Mouse (Mus musculus) intestine, postnatal 0 days (tissue): ENCODE measurements at regions not wholly inside any gene's neighbourhood (a gene's known extent, or its start where the extent isn't known, plus 50 kb on each side); places are given as distances from the start of the nearest gene placed in this dataset.
A peak's percentile ranks its signal among the peaks of the same experiment; 100 is the strongest.

Experiments used
- ATAC-seq: fragments of 200-750 bp; cut with Nextera tagmentation; 2 replicates; pipeline ENCODE4 v1.8.0; 2017; ENCODE audit warnings: mild to moderate bottlenecking, moderate TSS enrichment, moderate library complexity
- H3K27ac ChIP-seq: fragments of 300-500 bp; sonication (generic); 2 replicates; pipeline ENCODE4 v1.5.1; 2014; ENCODE audit warnings: mild to moderate bottlenecking, low read depth, low read length, moderate library complexity
- H3K27me3 ChIP-seq: fragments of 300-500 bp; sonication (generic); replicated peaks from 2 replicates; pipeline ENCODE4 v1.6.1; 2014; ENCODE audit warnings: low read length, mixed read lengths; ENCODE audit not compliant: control insufficient read depth, insufficient read depth
- H3K36me3 ChIP-seq: fragments of 300-500 bp; sonication (generic); 2 replicates; pipeline ENCODE4 v1.6.1; 2014; ENCODE audit warnings: mild to moderate bottlenecking, moderate library complexity; ENCODE audit not compliant: control insufficient read depth, insufficient read depth
- H3K4me1 ChIP-seq: fragments of 300-500 bp; sonication (generic); replicated peaks from 2 replicates; pipeline ENCODE4 v1.6.1; 2014; ENCODE audit warnings: antibody characterized with exemption, low read length, mixed read lengths; ENCODE audit not compliant: control insufficient read depth, insufficient read depth
- H3K4me2 ChIP-seq: fragments of 300-500 bp; sonication (generic); replicated peaks from 2 replicates; pipeline ENCODE4 v1.6.1; 2014; ENCODE audit warnings: low read depth, mild to moderate bottlenecking, moderate library complexity
- H3K4me3 ChIP-seq: fragments of 300-500 bp; sonication (generic); 2 replicates; pipeline ENCODE4 v1.5.1; 2014; ENCODE audit warnings: low read depth, low read length
- H3K9ac ChIP-seq: fragments of 300-500 bp; sonication (generic); 2 replicates; pipeline ENCODE4 v1.6.1; 2014; ENCODE audit warnings: mild to moderate bottlenecking, low read depth, low read length
- H3K9me3 ChIP-seq: fragments of 300-500 bp; sonication (generic); 2 replicates; pipeline ENCODE4 v1.6.1; 2016; ENCODE audit warnings: mixed run types; ENCODE audit not compliant: control insufficient read depth
- CTCF ChIP-seq: sonication (generic); IDR thresholded peaks from 2 replicates; pipeline ENCODE4 v1.5.1; 2016; ENCODE audit warnings: low read depth, mild to moderate bottlenecking, control low read depth, antibody characterized with exemption, moderate library complexity
- WGBS: fragments of 180-500 bp; shearing (Covaris S2); extraction: QIAGEN DNeasy Blood & Tissue Kit; methylation state at CpG from one replicate; pipeline ENCODE4 v1.1.7; 2014; 5-methylcytosine and 5-hydroxymethylcytosine counted together

DNA sequence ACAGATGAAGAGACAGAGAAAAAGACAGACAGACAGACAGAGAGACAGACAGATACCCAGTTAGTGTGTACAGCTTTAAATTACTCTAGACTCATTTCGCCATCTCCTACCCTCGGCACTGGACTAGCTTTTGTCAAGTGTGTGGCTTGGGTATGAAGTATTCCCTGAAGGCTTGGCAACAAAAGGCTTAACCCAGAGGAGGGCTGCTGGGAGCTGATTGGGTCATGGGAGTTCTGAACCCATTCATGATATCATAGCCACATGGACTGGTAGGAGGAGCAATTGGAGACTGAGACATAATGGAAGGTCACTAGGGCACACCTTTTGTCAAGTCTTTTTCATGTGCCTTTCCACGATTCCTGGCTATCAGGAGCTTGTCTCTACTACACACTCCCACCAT, 223.7 kb upstream of the Vstm2b start:
- no peak overlapping the region for H3K27ac ChIP-seq
- no peak overlapping the region for H3K9ac ChIP-seq
- H3K27me3 ChIP-seq: no peaks in the 10 kb centered on the region
- no peaks in the 10 kb centered on the region for H3K9me3 ChIP-seq
- no peak for TF ChIP-seq CTCF
- 0 out of 2 replicates have a peak, but pooled peaks cover 2% of the 10 kb centered on the region for H3K4me1 ChIP-seq
- no peak for ATAC-seq
- 79% methylated on average over 3 of the region's 3 CpGs for WGBS
- H3K4me3 ChIP-seq: no peak overlapping the region
- H3K4me2 ChIP-seq: no peak overlapping the region
- H3K36me3 ChIP-seq: no peaks in the 10 kb centered on the region

DNA sequence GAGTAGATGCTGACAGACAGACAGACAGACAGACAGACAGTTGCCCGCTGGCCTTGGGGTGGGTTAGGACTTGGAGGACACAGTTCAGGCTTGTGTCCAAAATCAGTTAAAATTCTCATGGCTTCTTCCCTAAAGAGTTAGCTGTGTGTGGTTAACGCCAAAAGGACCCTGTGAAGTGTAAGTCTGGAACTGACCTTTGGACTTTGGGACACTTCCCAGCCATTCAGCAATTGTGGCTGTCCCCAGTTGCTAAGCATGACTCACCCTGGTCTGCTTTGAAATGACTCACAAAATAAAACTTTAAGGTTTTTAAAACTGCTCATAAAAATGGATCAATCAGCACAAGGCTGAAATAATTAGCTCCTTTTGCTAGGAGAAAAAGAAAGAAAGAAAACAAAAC, 220.5 kb upstream of the Vstm2b start:
- H3K4me3 ChIP-seq: no peak overlapping the region
- H3K9me3 ChIP-seq: no peaks in the 10 kb centered on the region
- no peak for TF ChIP-seq CTCF
- H3K27me3 ChIP-seq: no peaks in the 10 kb centered on the region
- H3K27ac ChIP-seq: no peak overlapping the region
- peak; percentile 88 for ATAC-seq
- H3K36me3 ChIP-seq: no peaks in the 10 kb centered on the region
- no peak overlapping the region for H3K9ac ChIP-seq
- 45% methylated on average over 2 of the region's 2 CpGs for WGBS
- H3K4me2 ChIP-seq: no peak overlapping the region
- H3K4me1 ChIP-seq: 0 out of 2 replicates have a peak, but pooled peaks cover 2% of the 10 kb centered on the region

DNA sequence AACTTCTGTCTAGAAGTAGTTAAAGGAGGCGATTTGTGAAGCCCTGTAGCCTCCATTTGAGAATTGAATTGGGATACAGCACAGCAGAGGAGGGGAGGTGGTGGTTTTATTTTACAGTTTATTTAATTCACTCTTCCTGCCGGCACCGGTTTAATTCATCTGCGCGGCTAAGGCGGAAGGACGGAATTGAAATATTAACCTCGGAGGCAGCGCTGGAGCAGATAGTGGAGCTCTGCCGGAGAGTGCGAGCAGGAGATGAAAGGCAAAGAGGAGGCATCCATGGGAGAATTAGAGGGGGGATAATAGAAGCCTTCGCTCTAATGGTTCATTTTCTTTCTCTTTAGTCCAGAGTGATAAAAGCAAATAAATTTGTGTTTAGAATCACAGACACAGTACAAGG, 217.6 kb upstream of the Vstm2b start:
- H3K9me3 ChIP-seq: no peaks in the 10 kb centered on the region
- no peaks in the 10 kb centered on the region for H3K36me3 ChIP-seq
- no peak for ATAC-seq
- H3K9ac ChIP-seq: no peak overlapping the region
- no peak for TF ChIP-seq CTCF
- 67% methylated on average over 12 of the region's 12 CpGs for WGBS
- H3K4me3 ChIP-seq: no peak overlapping the region
- no peak overlapping the region for H3K4me2 ChIP-seq
- no peaks in the 10 kb centered on the region for H3K27me3 ChIP-seq
- no peak overlapping the region for H3K27ac ChIP-seq
- H3K4me1 ChIP-seq: 0 out of 2 replicates have a peak, but pooled peaks cover 2% of the 10 kb centered on the region

DNA sequence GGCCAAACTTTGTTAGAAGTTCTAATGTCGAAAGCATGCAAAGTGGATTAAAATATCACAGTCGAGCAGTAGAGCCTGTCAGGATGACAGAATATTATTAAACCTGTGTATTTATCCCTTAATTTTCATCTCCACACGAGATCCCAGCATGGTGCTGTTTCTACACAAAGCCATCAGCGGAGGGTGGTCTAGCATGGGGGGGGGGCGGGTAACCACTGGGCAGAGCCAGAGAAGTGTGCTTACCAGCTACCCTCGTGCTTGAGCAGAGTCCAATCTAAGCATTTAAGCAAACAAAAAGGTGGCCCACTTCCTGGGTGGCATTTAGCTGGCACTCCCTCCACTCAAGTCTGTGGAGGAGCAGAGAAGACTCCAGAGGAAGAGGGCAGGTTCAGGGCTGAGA, 217.1 kb upstream of the Vstm2b start:
- no peak for TF ChIP-seq CTCF
- Histone ChIP-seq H3K27me3 (no peaks in the 10 kb centered on the region), H3K4me2 (no peak overlapping the region), H3K9ac (no peak overlapping the region), H3K36me3 (no peaks in the 10 kb centered on the region), H3K4me1 (0 out of 2 replicates have a peak, but pooled peaks cover 2% of the 10 kb centered on the region), H3K27ac (no peak overlapping the region), H3K9me3 (no peaks in the 10 kb centered on the region), H3K4me3 (no peak overlapping the region)
- no peak for ATAC-seq
- WGBS: 50% methylated on average over 6 of the region's 6 CpGs

DNA sequence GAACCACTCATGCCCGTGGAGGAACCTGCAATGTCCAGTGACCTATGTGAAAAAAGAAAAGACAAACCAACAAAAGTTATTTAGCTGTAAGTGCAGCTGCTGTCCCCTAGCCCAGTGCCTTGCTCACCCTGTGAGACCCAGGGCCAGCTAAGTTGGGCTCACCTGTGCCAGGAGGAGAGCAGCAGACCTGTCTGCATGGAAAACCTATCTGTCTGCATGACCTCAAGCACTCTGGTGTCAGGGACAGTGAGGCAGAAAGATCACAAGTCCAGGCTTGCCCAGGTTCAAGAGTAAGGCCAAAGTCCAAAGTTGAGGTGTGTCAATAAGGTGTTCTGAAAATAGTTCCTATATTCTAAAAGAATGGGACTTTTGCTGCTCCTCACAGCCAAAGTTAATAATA, 215.0 kb upstream of the Vstm2b start:
- TF ChIP-seq CTCF: no peak
- Histone ChIP-seq H3K9me3 (no peaks in the 10 kb centered on the region), H3K9ac (no peak overlapping the region), H3K36me3 (no peaks in the 10 kb centered on the region), H3K27me3 (no peaks in the 10 kb centered on the region), H3K4me2 (no peak overlapping the region), H3K27ac (no peak overlapping the region), H3K4me1 (0 out of 2 replicates have a peak, but pooled peaks cover under 1% of the 10 kb centered on the region), H3K4me3 (no peak overlapping the region)
- 32% methylated on average over 1 of the region's 1 CpGs for WGBS
- no peak; the same call in 1 of the 2 replicates for ATAC-seq

DNA sequence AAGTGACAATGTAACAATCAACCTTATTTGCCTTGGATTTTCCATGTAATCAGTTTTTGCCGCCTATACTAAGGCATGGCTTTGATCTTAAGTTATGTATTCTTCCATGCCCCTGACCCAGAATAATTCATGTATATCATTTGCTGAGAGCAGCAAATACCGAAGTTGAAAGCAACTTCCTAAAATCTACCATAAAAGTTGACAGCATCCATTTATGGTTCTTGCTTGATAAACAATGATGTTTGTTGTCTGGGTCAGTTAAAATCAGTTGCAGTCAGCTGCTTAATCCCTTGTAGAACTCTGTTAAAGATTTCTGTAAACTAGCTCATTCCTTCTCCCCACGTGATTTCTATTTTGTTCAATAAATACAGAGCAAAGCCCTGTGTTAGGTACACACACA, 214.5 kb upstream of the Vstm2b start:
- no peak for ATAC-seq
- Histone ChIP-seq H3K4me2 (no peak overlapping the region), H3K27me3 (no peaks in the 10 kb centered on the region), H3K4me1 (no peaks in the 10 kb centered on the region), H3K27ac (no peak overlapping the region), H3K9me3 (no peaks in the 10 kb centered on the region), H3K36me3 (no peaks in the 10 kb centered on the region), H3K9ac (no peak overlapping the region), H3K4me3 (no peak overlapping the region)
- no peak for TF ChIP-seq CTCF
- WGBS: 30% methylated on average over 3 of the region's 3 CpGs

DNA sequence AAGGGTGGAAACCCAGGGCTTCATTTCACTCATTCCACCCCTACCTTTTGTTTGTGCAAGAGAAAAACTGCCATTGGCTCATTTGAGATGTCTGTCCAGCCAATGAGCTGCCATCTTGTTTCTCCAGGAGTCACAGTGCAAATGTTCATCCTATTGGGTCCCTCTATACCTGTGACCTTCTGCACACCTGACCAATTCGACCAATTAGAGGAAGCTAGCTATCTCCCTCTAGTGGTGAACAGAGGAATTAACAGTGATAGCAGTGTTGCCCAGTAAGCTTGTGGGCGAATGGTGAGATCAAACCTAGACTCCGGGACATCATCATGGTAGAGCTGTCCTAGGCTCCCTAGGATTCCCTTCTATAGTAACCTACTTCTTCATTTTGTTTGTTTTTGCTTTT, 211.1 kb upstream of the Vstm2b start:
- H3K4me2 ChIP-seq: no peak overlapping the region
- H3K27me3 ChIP-seq: no peaks in the 10 kb centered on the region
- 88% methylated on average over 3 of the region's 3 CpGs for WGBS
- peak; percentile 55 for TF ChIP-seq CTCF
- no peak overlapping the region for H3K9ac ChIP-seq
- no peak overlapping the region for H3K4me3 ChIP-seq
- H3K36me3 ChIP-seq: no peaks in the 10 kb centered on the region
- no peak for ATAC-seq
- H3K4me1 ChIP-seq: no peaks in the 10 kb centered on the region
- H3K27ac ChIP-seq: no peak overlapping the region
- H3K9me3 ChIP-seq: no peaks in the 10 kb centered on the region
